Mouse (Mus musculus) myocyte (in vitro differentiated cells): ENCODE results near the gene Klhdc8a.
A peak's percentile ranks its signal among the peaks of the same experiment; 100 is the strongest.

Source experiments
- CEBPB ChIP-seq: IDR thresholded peaks from 2 replicates; pipeline ENCODE4 v1.6.1; 2011; ENCODE audit warnings: mild to moderate bottlenecking, moderate library complexity; ENCODE audit not compliant: poor library complexity, insufficient read depth, severe bottlenecking
- MAX ChIP-seq: IDR thresholded peaks from one replicate; pipeline ENCODE4 v1.6.1; 2011; ENCODE audit warnings: low read depth, mild to moderate bottlenecking, control low read depth
- MYOG ChIP-seq, 3 experiments: IDR thresholded peaks; one replicate each; pipeline ENCODE4 v1.6.1; 2011; ENCODE audit warnings: control low read depth in 2 of 3, low read depth in 2 of 3, mild to moderate bottlenecking in 2 of 3; ENCODE audit not compliant: insufficient read length in 2 of 3, control insufficient read depth in 1 of 3, insufficient read depth in 1 of 3
- POLR2A ChIP-seq: IDR thresholded peaks from one replicate; pipeline ENCODE4 v1.6.1; 2011; ENCODE audit warnings: low read depth, mild to moderate bottlenecking, control low read depth, moderate library complexity; ENCODE audit not compliant: insufficient read length
- SRF ChIP-seq: IDR thresholded peaks from one replicate; pipeline ENCODE4 v1.6.1; 2011; ENCODE audit warnings: low read depth; ENCODE audit not compliant: control insufficient read depth, insufficient read length
- TCF12 ChIP-seq: IDR thresholded peaks from one replicate; pipeline ENCODE4 v1.6.1; 2011; ENCODE audit warnings: mild to moderate bottlenecking, control low read depth; ENCODE audit not compliant: poor library complexity, insufficient read depth, severe bottlenecking

- peak; percentile 20; the same call in 1 of the 2 replicates for TF ChIP-seq CEBPB
- TF ChIP-seq SRF: no peak
- no peak for TF ChIP-seq POLR2A
- no peak for TF ChIP-seq TCF12
- no peak for TF ChIP-seq MYOG (IDR thresholded peaks at IDR 0.05; ENCODE audit: control insufficient read depth in 1 of 3, insufficient read depth in 1 of 3, insufficient read length in 2 of 3, low read depth in 2 of 3)
- no peak for TF ChIP-seq MAX
Observed at GRCm38 (mm10) chr1:132260331-132260730, 38.1 kb upstream of the Klhdc8a start.
